Mouse (Mus musculus) limb, embryonic 14.5 days (tissue): ENCODE measurements at regions not wholly inside any gene's neighbourhood (a gene's known extent, or its start where the extent isn't known, plus 50 kb on each side); places are given as distances from the start of the nearest gene placed in this dataset.

Experiments
- ATAC-seq: fragments of 200-750 bp; cut with Nextera tagmentation; 2 replicates; pipeline ENCODE4 v1.8.0; 2017; ENCODE audit warnings: low read depth, moderate number of reproducible peaks, moderate TSS enrichment; ENCODE audit not compliant: low FRiP score
- DNase-seq: peaks from one replicate; pipeline ENCODE4 v3.0.0-alpha.2; 2015; ENCODE audit warnings: low spot score
- H3K27ac ChIP-seq: fragments of 300-500 bp; sonication (generic); replicated peaks from 2 replicates; pipeline ENCODE4 v1.5.1; 2014; ENCODE audit warnings: low read depth, mild to moderate bottlenecking, low read length, moderate library complexity, mixed read lengths
- H3K27me3 ChIP-seq: fragments of 300-500 bp; sonication (generic); 2 replicates; pipeline ENCODE4 v1.6.1; 2014; ENCODE audit warnings: low read length, mixed read lengths; ENCODE audit not compliant: control insufficient read depth, insufficient read depth
- H3K36me3 ChIP-seq: fragments of 300-500 bp; sonication (generic); 2 replicates; pipeline ENCODE4 v1.6.1; 2014; ENCODE audit warnings: mild to moderate bottlenecking, low read length, moderate library complexity, mixed read lengths; ENCODE audit not compliant: control insufficient read depth, insufficient read depth
- H3K4me1 ChIP-seq: fragments of 300-500 bp; sonication (generic); 2 replicates; pipeline ENCODE4 v1.6.1; 2014; ENCODE audit warnings: antibody characterized with exemption, low read length, mixed read lengths; ENCODE audit not compliant: control insufficient read depth, insufficient read depth
- H3K4me2 ChIP-seq: fragments of 300-500 bp; sonication (generic); replicated peaks from 2 replicates; pipeline ENCODE4 v1.6.1; 2014; ENCODE audit warnings: low read depth, mild to moderate bottlenecking, low read length, moderate library complexity; ENCODE audit not compliant: severe bottlenecking
- H3K4me3 ChIP-seq: fragments of 300-500 bp; sonication (generic); replicated peaks from 2 replicates; pipeline ENCODE4 v1.5.1; 2014; ENCODE audit warnings: low read length
- H3K9ac ChIP-seq: fragments of 300-500 bp; sonication (generic); 2 replicates; pipeline ENCODE4 v1.6.1; 2014; ENCODE audit warnings: mild to moderate bottlenecking, low read depth, low read length, moderate library complexity; ENCODE audit not compliant: severe bottlenecking
- H3K9me3 ChIP-seq: fragments of 300-500 bp; sonication (generic); 2 replicates; pipeline ENCODE4 v1.6.1; 2016; ENCODE audit warnings: low read length; ENCODE audit not compliant: control insufficient read depth
- POLR2A ChIP-seq: fragments of 200-500 bp; IDR thresholded peaks from 2 replicates; pipeline ENCODE4 v1.8.0; 2012; ENCODE audit warnings: inconsistent platforms, mild to moderate bottlenecking, moderate library complexity, borderline replicate concordance; ENCODE audit not compliant: insufficient read depth, insufficient read length; ENCODE audit errors: extremely low read depth
- WGBS: fragments of 180-500 bp; shearing (Covaris S2); extraction: QIAGEN DNeasy Blood & Tissue Kit; methylation state at CpG from one replicate; pipeline ENCODE4 v1.1.7; 2014; 5-methylcytosine and 5-hydroxymethylcytosine counted together

DNA sequence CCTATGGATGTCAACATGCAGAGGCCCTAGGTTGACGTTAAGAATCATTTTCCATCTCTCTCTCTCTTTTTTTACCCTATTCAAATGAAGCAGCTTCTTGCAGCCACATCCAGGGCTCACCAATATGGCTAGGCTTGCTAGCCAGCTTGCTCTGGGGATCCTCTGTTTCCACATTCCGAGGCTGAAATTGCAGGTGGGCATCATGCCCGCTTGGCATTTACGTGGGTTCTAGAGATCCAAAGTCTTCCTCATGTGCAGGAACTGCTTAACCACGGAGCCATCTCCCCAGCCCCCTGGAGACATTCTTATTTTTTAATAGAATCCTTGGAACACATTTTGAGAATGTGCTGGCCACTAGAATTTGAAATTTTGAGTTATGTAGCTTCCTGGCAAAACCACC is 592.9 kb upstream of the Fam160b2 start:
- Histone ChIP-seq H3K4me1 (no peaks in the 10 kb centered on the region), H3K27me3 (no peaks in the 10 kb centered on the region), H3K9me3 (no peaks in the 10 kb centered on the region), H3K27ac (no peak overlapping the region), H3K36me3 (no peaks in the 10 kb centered on the region), H3K4me2 (no peak overlapping the region), H3K9ac (no peak overlapping the region), H3K4me3 (no peak overlapping the region)
- no peak for DNase-seq
- no peak for ATAC-seq
- 87% methylated on average over 5 of the region's 5 CpGs for WGBS
- TF ChIP-seq POLR2A = no peak

DNA sequence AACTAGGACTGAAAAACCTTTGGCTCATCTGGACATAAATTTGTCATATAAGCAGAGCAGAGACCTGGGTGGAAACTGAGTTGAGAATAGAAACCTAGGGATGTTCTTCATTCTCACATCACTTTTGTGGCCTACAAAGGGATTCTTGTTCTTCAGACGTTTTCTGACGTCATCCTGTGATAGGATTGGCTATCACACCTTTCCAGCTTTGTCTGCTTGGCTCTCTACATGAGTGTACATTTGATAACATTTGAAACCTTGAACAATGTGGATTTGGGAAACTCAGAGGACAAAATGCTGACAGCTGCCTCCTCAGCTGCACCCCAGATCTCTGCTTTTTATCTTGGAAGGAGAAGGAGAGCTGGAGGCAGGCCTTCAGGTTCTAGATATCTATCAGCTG is 589.7 kb upstream of the Fam160b2 start:
- no peaks in the 10 kb centered on the region for H3K4me1 ChIP-seq
- no peak overlapping the region for H3K4me2 ChIP-seq
- no peaks in the 10 kb centered on the region for H3K27me3 ChIP-seq
- 68% methylated on average over 2 of the region's 2 CpGs for WGBS
- no peak for ATAC-seq
- H3K36me3 ChIP-seq = no peaks in the 10 kb centered on the region
- DNase-seq = no peak
- H3K9me3 ChIP-seq = no peaks in the 10 kb centered on the region
- H3K9ac ChIP-seq = no peak overlapping the region
- H3K4me3 ChIP-seq = no peak overlapping the region
- no peak for TF ChIP-seq POLR2A
- H3K27ac ChIP-seq = no peak overlapping the region

DNA sequence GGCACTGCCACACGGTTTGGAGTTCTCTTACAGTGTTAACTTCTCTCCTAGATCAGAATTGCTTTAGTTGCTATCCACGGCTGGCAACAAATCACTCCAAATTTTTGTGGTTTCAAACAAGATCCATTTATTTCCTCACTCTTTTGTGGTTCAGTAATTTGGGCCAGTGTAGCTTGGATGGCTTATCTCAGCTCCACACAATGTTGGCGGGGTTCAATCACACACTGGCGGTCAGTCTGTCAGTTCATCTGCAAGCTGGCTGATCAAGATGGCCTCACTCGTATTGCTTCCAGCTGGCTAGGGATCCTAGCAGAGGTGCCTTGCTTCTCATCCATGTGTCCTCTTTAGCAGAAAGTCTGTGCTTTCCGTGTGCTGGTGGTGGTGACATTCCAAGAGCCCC is 577.7 kb upstream of the Fam160b2 start:
- Histone ChIP-seq H3K27me3 (no peaks in the 10 kb centered on the region), H3K36me3 (no peaks in the 10 kb centered on the region), H3K9ac (no peak overlapping the region), H3K4me1 (no peaks in the 10 kb centered on the region), H3K4me2 (no peak overlapping the region), H3K27ac (no peak overlapping the region), H3K4me3 (no peak overlapping the region), H3K9me3 (no peaks in the 10 kb centered on the region)
- no peak for ATAC-seq
- 82% methylated on average over 6 of the region's 6 CpGs for WGBS
- TF ChIP-seq POLR2A = no peak
- no peak for DNase-seq

DNA sequence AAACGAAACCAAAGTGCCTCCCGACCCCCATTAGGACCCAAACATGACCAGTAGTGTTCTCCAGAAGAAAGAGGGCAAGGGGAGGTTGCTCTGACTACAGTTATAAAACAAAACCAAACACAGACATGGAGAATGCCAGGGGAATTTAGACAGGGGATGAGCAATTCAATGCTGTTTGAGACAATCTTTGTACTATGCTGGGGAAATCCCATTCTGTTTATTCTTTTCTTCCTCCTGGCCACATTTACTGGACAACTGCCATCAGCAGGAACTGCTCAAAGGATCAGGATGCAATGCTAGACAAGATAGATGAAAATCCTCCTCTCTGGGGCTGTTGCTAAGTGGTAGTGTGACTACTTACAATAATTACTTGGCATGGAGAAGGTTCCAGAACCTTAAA is 574.5 kb upstream of the Fam160b2 start:
- no peaks in the 10 kb centered on the region for H3K4me1 ChIP-seq
- WGBS = 76% methylated on average over 2 of the region's 2 CpGs
- H3K9me3 ChIP-seq = no peaks in the 10 kb centered on the region
- ATAC-seq (no peak), DNase-seq (no peak)
- no peak overlapping the region for H3K4me3 ChIP-seq
- no peak overlapping the region for H3K9ac ChIP-seq
- H3K36me3 ChIP-seq = no peaks in the 10 kb centered on the region
- H3K27me3 ChIP-seq = no peaks in the 10 kb centered on the region
- no peak overlapping the region for H3K27ac ChIP-seq
- TF ChIP-seq POLR2A = no peak
- H3K4me2 ChIP-seq = no peak overlapping the region

DNA sequence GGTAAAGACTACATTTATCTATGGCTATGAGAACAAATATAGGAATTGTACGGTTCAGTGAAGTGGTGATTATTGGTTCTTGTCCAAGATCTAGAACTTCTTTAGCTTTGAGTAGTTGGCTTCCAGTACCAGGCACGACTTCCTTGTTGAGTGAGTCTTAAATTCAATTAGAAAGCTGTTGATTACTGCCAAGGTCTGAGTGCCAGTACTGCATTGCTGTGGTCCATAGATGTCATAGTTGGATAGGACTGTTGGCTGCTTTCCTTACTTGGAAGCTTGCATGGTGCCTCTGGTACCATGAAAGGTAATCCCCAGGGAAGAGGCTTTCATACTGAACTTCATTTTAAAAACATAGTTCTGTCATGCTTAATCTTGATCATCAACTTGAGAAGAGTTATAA is 559.9 kb upstream of the Fam160b2 start:
- TF ChIP-seq POLR2A = no peak
- Histone ChIP-seq H3K4me2 (no peak overlapping the region), H3K4me1 (no peaks in the 10 kb centered on the region), H3K9me3 (no peaks in the 10 kb centered on the region), H3K27ac (no peak overlapping the region), H3K4me3 (no peak overlapping the region), H3K36me3 (no peaks in the 10 kb centered on the region), H3K27me3 (no peaks in the 10 kb centered on the region), H3K9ac (no peak overlapping the region)
- ATAC-seq (no peak), DNase-seq (no peak)
- 75% methylated on average over 2 of the region's 2 CpGs for WGBS

DNA sequence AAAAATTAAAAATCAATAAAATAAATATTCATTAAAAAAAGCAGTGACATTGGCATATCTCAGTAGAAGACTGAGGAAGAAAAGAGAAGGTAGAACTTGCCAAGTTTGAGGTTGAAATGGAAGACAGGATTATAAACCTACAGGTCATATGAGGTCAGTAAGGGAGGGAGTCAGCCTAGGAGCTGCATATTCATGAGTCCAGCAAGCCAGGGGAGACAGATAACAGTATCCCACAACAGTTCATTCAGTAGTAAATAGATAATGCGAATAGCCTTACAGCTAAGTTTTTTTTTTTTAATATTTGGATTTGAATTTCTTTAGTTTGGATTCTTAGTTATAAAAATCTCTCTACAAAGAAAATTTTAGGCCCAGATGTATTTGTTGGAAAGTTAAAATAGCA is 542.8 kb upstream of the Fam160b2 start:
- H3K27me3 ChIP-seq = no peaks in the 10 kb centered on the region
- no peaks in the 10 kb centered on the region for H3K36me3 ChIP-seq
- H3K27ac ChIP-seq = no peak overlapping the region
- no peaks in the 10 kb centered on the region for H3K9me3 ChIP-seq
- ATAC-seq (no peak), DNase-seq (no peak)
- H3K9ac ChIP-seq = no peak overlapping the region
- no peaks in the 10 kb centered on the region for H3K4me1 ChIP-seq
- no peak for TF ChIP-seq POLR2A
- WGBS = 80% methylated on average over 1 of the region's 1 CpGs
- H3K4me3 ChIP-seq = no peak overlapping the region
- no peak overlapping the region for H3K4me2 ChIP-seq
